In genomic region chr5:5344646-5345045, GRCm38 (mm10) we compare ENCODE assay signal across 26 mouse cellular contexts.
"Had no signal": no experiment of that assay in that cellular context is flagged by ENCODE, and none has a peak within 500 bp of the region (broad histone marks: within the 10 kb centered on the region; RNA-seq: fewer than 3 reads in every experiment).

No protein-coding gene starts in this region.

- H3K9me3 ChIP-seq: heart, embryonic 10.5 days; heart, embryonic 12.5 days; hindbrain, embryonic 12.5 days; intestine, embryonic 15.5 days; kidney, embryonic 15.5 days; limb, embryonic 13.5 days; limb, embryonic 15.5 days had no signal

- H3K4me2 ChIP-seq: heart, embryonic 12.5 days; hindbrain, embryonic 12.5 days; hindbrain, embryonic 14.5 days; intestine, embryonic 15.5 days; kidney, embryonic 15.5 days; limb, embryonic 13.5 days; limb, embryonic 15.5 days had no signal

- H3K27me3 ChIP-seq: heart, embryonic 12.5 days; hindbrain, embryonic 12.5 days; intestine, embryonic 15.5 days; kidney, embryonic 15.5 days; limb, embryonic 13.5 days; limb, embryonic 15.5 days had no signal

- H3K36me3 ChIP-seq: heart, embryonic 10.5 days; heart, embryonic 12.5 days; hindbrain, embryonic 12.5 days; intestine, embryonic 15.5 days; kidney, embryonic 15.5 days; limb, embryonic 15.5 days had no signal

- H3K4me3 ChIP-seq: gastrocnemius, adult 2 months; heart, embryonic 10.5 days; heart, embryonic 12.5 days; hindbrain, embryonic 10.5 days; hindbrain, embryonic 12.5 days; intestine, embryonic 15.5 days; kidney, embryonic 15.5 days; limb, embryonic 13.5 days; limb, embryonic 15.5 days had no signal

- ATAC-seq: hindbrain, embryonic 16.5 days; inflammation-experienced regulatory T-cells, adult 6 months; intestine, embryonic 15.5 days; intestine, postnatal 0 days had no signal

- H3K9ac ChIP-seq: heart, embryonic 12.5 days; hindbrain, embryonic 12.5 days; hindbrain, embryonic 14.5 days; intestine, embryonic 15.5 days; kidney, embryonic 15.5 days; limb, embryonic 13.5 days; limb, embryonic 15.5 days had no signal

- DNase-seq: gastrocnemius, adult 2 months; gastrocnemius, postnatal 10 days; gastrocnemius, postnatal 25 days; heart, adult 18-20 months; heart, postnatal 10 days; heart, postnatal 4 days; kidney, adult 2 months; kidney, adult 9 months; kidney, postnatal 14 days; kidney, postnatal 36 days; layer of hippocampus, adult 9-11 months; layer of hippocampus, postnatal 36 days; left cerebral cortex, postnatal 4 days had no signal

- H3K27ac ChIP-seq: hindbrain, embryonic 10.5 days; hindbrain, embryonic 12.5 days; hindbrain, embryonic 14.5 days; intestine, embryonic 15.5 days; kidney, embryonic 15.5 days; kidney, postnatal 0 days; limb, embryonic 13.5 days; limb, embryonic 15.5 days had no signal
